Mouse (Mus musculus): ENCODE measurements at regions not wholly inside any gene's neighbourhood (a gene's known extent, or its start where the extent isn't known, plus 50 kb on each side); places are given as distances from the start of the nearest gene placed in this dataset.

- Histone ChIP-seq H3K27ac (replicated peaks; ENCODE audit: low read depth, low read length) (no peak overlapping the region), H3K4me3 (ENCODE audit: insufficient read depth, low read depth, low read length) (no peak overlapping the region), H3K4me1 (ENCODE audit: control insufficient read depth, insufficient read depth, insufficient read length, low read length) (no peaks in the 10 kb centered on the region)
Observed at GRCm38 (mm10) chr6:117342123-117342522, 173.8 kb downstream of the Cxcl12 start.

GRCm38 (mm10) chr6:117347356-117347755, 179.0 kb downstream of the Cxcl12 start:
- Histone ChIP-seq H3K27ac (replicated peaks; ENCODE audit: low read depth, low read length) (no peak overlapping the region), H3K4me1 (ENCODE audit: control insufficient read depth, insufficient read depth, insufficient read length, low read length) (0 out of 2 replicates have a peak, but pooled peaks cover 3% of the 10 kb centered on the region), H3K4me3 (ENCODE audit: insufficient read depth, low read depth, low read length) (no peak overlapping the region)

- Histone ChIP-seq H3K4me1 (ENCODE audit: control insufficient read depth, insufficient read depth, insufficient read length, low read length) (0 out of 2 replicates have a peak, but pooled peaks cover 3% of the 10 kb centered on the region), H3K4me3 (ENCODE audit: insufficient read depth, low read depth, low read length) (no peak overlapping the region), H3K27ac (replicated peaks; ENCODE audit: low read depth, low read length) (no peak overlapping the region)
Observed at GRCm38 (mm10) chr6:117351846-117352245, 183.5 kb downstream of the Cxcl12 start.

- Histone ChIP-seq H3K4me3 (ENCODE audit: insufficient read depth, low read depth, low read length) (no peak overlapping the region), H3K4me1 (ENCODE audit: control insufficient read depth, insufficient read depth, insufficient read length, low read length) (0 out of 2 replicates have a peak, but pooled peaks cover 3% of the 10 kb centered on the region), H3K27ac (replicated peaks; ENCODE audit: low read depth, low read length) (peak overlapping the region; percentile 82)
Observed at GRCm38 (mm10) chr6:117353091-117353490, 184.8 kb downstream of the Cxcl12 start.

GRCm38 (mm10) chr6:117356101-117356500, 187.8 kb downstream of the Cxcl12 start:
- Histone ChIP-seq H3K27ac (replicated peaks; ENCODE audit: low read depth, low read length) (no peak overlapping the region), H3K4me1 (ENCODE audit: control insufficient read depth, insufficient read depth, insufficient read length, low read length) (peaks cover 6% of the 10 kb centered on the region), H3K4me3 (ENCODE audit: insufficient read depth, low read depth, low read length) (no peak overlapping the region)

GRCm38 (mm10) chr6:117359401-117359800, 191.1 kb downstream of the Cxcl12 start:
- Histone ChIP-seq H3K27ac (replicated peaks; ENCODE audit: low read depth, low read length) (no peak overlapping the region), H3K4me3 (ENCODE audit: insufficient read depth, low read depth, low read length) (no peak overlapping the region), H3K4me1 (ENCODE audit: control insufficient read depth, insufficient read depth, insufficient read length, low read length) (peaks cover 3% of the 10 kb centered on the region)

- Histone ChIP-seq H3K4me3 (ENCODE audit: insufficient read depth, low read depth, low read length) (no peak overlapping the region), H3K27ac (replicated peaks; ENCODE audit: low read depth, low read length) (no peak overlapping the region), H3K4me1 (ENCODE audit: control insufficient read depth, insufficient read depth, insufficient read length, low read length) (no peaks in the 10 kb centered on the region; the same call in 1 of the 2 replicates)
Observed at GRCm38 (mm10) chr6:117366563-117366962, 198.2 kb downstream of the Cxcl12 start.

GRCm38 (mm10) chr6:117375989-117376388, 207.7 kb downstream of the Cxcl12 start:
- H3K4me1 ChIP-seq (ENCODE audit: control insufficient read depth, insufficient read depth, insufficient read length, low read length) = peaks cover 5% of the 10 kb centered on the region; the same call in 1 of the 2 replicates
- no peak overlapping the region for H3K4me3 ChIP-seq (ENCODE audit: insufficient read depth, low read depth, low read length)
- H3K27ac ChIP-seq (replicated peaks; ENCODE audit: low read depth, low read length) = no peak overlapping the region

- no peak overlapping the region for H3K27ac ChIP-seq (replicated peaks; ENCODE audit: low read depth, low read length)
- H3K4me1 ChIP-seq (ENCODE audit: control insufficient read depth, insufficient read depth, insufficient read length, low read length) = peaks cover 5% of the 10 kb centered on the region; the same call in 1 of the 2 replicates
Observed at GRCm38 (mm10) chr6:117379904-117380303, 211.6 kb downstream of the Cxcl12 start.

GRCm38 (mm10) chr6:117390233-117390848, 222.0 kb downstream of the Cxcl12 start:
- no peak overlapping the region for H3K27ac ChIP-seq (replicated peaks; ENCODE audit: low read depth, low read length)

More at GRCm38 (mm10) chr6:117379904-117380303, 211.6 kb downstream of the Cxcl12 start:
- no peak overlapping the region for H3K4me3 ChIP-seq (ENCODE audit: insufficient read depth, low read depth, low read length)

GRCm38 (mm10) chr6:117393480-117393879, 225.1 kb downstream of the Cxcl12 start:
- Histone ChIP-seq H3K27ac (replicated peaks; ENCODE audit: low read depth, low read length) (no peak overlapping the region), H3K4me3 (ENCODE audit: insufficient read depth, low read depth, low read length) (no peak overlapping the region), H3K4me1 (ENCODE audit: control insufficient read depth, insufficient read depth, insufficient read length, low read length) (no peaks in the 10 kb centered on the region)

More at GRCm38 (mm10) chr6:117390233-117390848, 222.0 kb downstream of the Cxcl12 start:
- Histone ChIP-seq H3K4me3 (ENCODE audit: insufficient read depth, low read depth, low read length) (no peak overlapping the region), H3K4me1 (ENCODE audit: control insufficient read depth, insufficient read depth, insufficient read length, low read length) (no peaks in the 10 kb centered on the region)

- Histone ChIP-seq H3K4me1 (ENCODE audit: control insufficient read depth, insufficient read depth, insufficient read length, low read length) (no peaks in the 10 kb centered on the region), H3K27ac (replicated peaks; ENCODE audit: low read depth, low read length) (no peak overlapping the region), H3K4me3 (ENCODE audit: insufficient read depth, low read depth, low read length) (no peak overlapping the region)
Observed at GRCm38 (mm10) chr6:117405589-117406311, 237.4 kb downstream of the Cxcl12 start.

- no peaks in the 10 kb centered on the region for H3K4me1 ChIP-seq (ENCODE audit: control insufficient read depth, insufficient read depth, insufficient read length, low read length)
- H3K4me3 ChIP-seq (ENCODE audit: insufficient read depth, low read depth, low read length) = no peak overlapping the region
- no peak overlapping the region for H3K27ac ChIP-seq (replicated peaks; ENCODE audit: low read depth, low read length)
Observed at GRCm38 (mm10) chr6:117406312-117406595, 237.9 kb downstream of the Cxcl12 start.

- no peak overlapping the region for H3K27ac ChIP-seq (replicated peaks; ENCODE audit: low read depth, low read length)
- no peaks in the 10 kb centered on the region for H3K4me1 ChIP-seq (ENCODE audit: control insufficient read depth, insufficient read depth, insufficient read length, low read length)
- H3K4me3 ChIP-seq (ENCODE audit: insufficient read depth, low read depth, low read length) = no peak overlapping the region
Observed at GRCm38 (mm10) chr6:117406757-117407156, 238.4 kb downstream of the Cxcl12 start.

- Histone ChIP-seq H3K27ac (replicated peaks; ENCODE audit: low read depth, low read length) (no peak overlapping the region), H3K4me3 (ENCODE audit: insufficient read depth, low read depth, low read length) (no peak overlapping the region), H3K4me1 (ENCODE audit: control insufficient read depth, insufficient read depth, insufficient read length, low read length) (no peaks in the 10 kb centered on the region)
Observed at GRCm38 (mm10) chr6:117407206-117407858, 239.0 kb downstream of the Cxcl12 start.

All from brown adipose tissue, adult 24 weeks (tissue).